Mouse (Mus musculus) stomach, embryonic 16.5 days (tissue): ENCODE data around the gene Nckap5l. TPM values are rescaled to one million over a fixed set of nuclear protein-coding genes. Genes with fewer than 3 reads are reported as not detected.

Experiments used
- ATAC-seq: fragments of 200-750 bp; cut with Nextera tagmentation; 2 replicates; pipeline ENCODE4 v1.8.0; 2017; ENCODE audit warnings: moderate number of reproducible peaks, moderate TSS enrichment; ENCODE audit not compliant: insufficient read depth, low FRiP score
- H3K27ac ChIP-seq: fragments of 300-500 bp; sonication (generic); 2 replicates; pipeline ENCODE4 v1.5.1; 2014; ENCODE audit warnings: low read length
- H3K27me3 ChIP-seq: fragments of 300-500 bp; sonication (generic); 2 replicates; pipeline ENCODE4 v1.6.1; 2014; ENCODE audit warnings: low read length, control low read depth, mixed read lengths; ENCODE audit not compliant: control insufficient read depth, insufficient read depth
- H3K36me3 ChIP-seq: fragments of 300-500 bp; sonication (generic); 2 replicates; pipeline ENCODE4 v1.6.1; 2014; ENCODE audit warnings: low read length; ENCODE audit not compliant: control insufficient read depth, insufficient read depth
- H3K4me1 ChIP-seq: fragments of 300-500 bp; sonication (generic); 2 replicates; pipeline ENCODE4 v1.6.1; 2014; ENCODE audit warnings: low read length, control low read depth, mixed read lengths; ENCODE audit not compliant: control insufficient read depth, insufficient read depth
- H3K4me2 ChIP-seq: fragments of 300-500 bp; sonication (generic); 2 replicates; pipeline ENCODE4 v1.6.1; 2014; ENCODE audit warnings: low read depth, low read length, mixed read lengths
- H3K4me3 ChIP-seq: fragments of 300-500 bp; sonication (generic); replicated peaks from 2 replicates; pipeline ENCODE4 v1.5.1; 2014; ENCODE audit warnings: mild to moderate bottlenecking, low read length
- H3K9ac ChIP-seq: fragments of 300-500 bp; sonication (generic); 2 replicates; pipeline ENCODE4 v1.6.1; 2014; ENCODE audit warnings: low read length
- H3K9me3 ChIP-seq: fragments of 300-500 bp; sonication (generic); replicated peaks from 2 replicates; pipeline ENCODE4 v1.6.1; 2016; ENCODE audit warnings: low read length, control low read depth; ENCODE audit not compliant: control insufficient read depth
- WGBS: fragments of 180-500 bp; shearing (Covaris S2); extraction: QIAGEN DNeasy Blood & Tissue Kit; methylation state at CpG from one replicate; pipeline ENCODE4 v1.1.7; 2014; 5-methylcytosine and 5-hydroxymethylcytosine counted together
- polyA plus RNA-seq: library from polyadenylated mRNA; unstranded; fragments of >200 nt; fragmentation: Nextera tagmentation; extraction: Ambion mirVana; gene quantifications from 2 replicates; pipeline ENCODE4 v1.2.1, GENCODE M21; 2015

Gene Nckap5l
- polyA plus RNA-seq, 1 experiment from 2014 or later: 4.6 TPM

DNA sequence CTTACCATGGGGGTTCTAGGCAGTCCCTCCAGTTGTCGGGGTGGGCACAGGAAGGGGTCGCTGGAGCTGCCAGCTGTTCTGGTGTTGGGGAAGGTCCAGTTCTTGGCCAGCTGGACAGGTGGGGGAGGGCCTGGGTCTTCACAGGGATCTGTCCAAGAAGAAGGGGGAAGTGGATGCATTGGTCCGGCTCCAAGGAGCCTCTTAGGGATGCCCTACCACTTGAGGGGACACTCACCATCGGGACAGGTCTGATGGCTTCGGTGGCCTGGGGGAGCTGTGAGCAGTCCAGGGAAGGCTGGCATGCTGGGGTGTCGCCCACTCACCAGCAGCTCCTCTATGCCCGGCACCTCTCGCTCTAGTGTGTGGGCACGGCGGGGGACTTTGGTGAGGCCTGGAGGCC is 34.4 kb downstream of the Nckap5l start:
- H3K4me3 ChIP-seq: no peak overlapping the region
- 94% methylated on average over 10 of the region's 10 CpGs for WGBS
- H3K4me2 ChIP-seq: no peak overlapping the region
- H3K4me1 ChIP-seq: peaks cover 11% of the 10 kb centered on the region
- no peaks in the 10 kb centered on the region for H3K9me3 ChIP-seq
- H3K27me3 ChIP-seq: no peaks in the 10 kb centered on the region
- H3K27ac ChIP-seq: no peak overlapping the region
- 0 out of 2 replicates have a peak, but pooled peaks cover 4% of the 10 kb centered on the region for H3K36me3 ChIP-seq
- no peak overlapping the region for H3K9ac ChIP-seq
- no peak for ATAC-seq

GRCm38 (mm10) chr15:99422551-99422950 is 35.0 kb downstream of the Nckap5l start:
- Histone ChIP-seq H3K4me2 (no peak overlapping the region), H3K4me1 (peaks cover 11% of the 10 kb centered on the region), H3K9me3 (no peaks in the 10 kb centered on the region), H3K27ac (no peak overlapping the region), H3K36me3 (0 out of 2 replicates have a peak, but pooled peaks cover 1% of the 10 kb centered on the region), H3K27me3 (no peaks in the 10 kb centered on the region), H3K4me3 (no peak overlapping the region), H3K9ac (no peak overlapping the region)
- ATAC-seq: no peak
- 88% methylated on average over 23 of the region's 23 CpGs for WGBS

- no peaks in the 10 kb centered on the region for H3K27me3 ChIP-seq
- H3K9me3 ChIP-seq: no peaks in the 10 kb centered on the region
- no peak overlapping the region for H3K4me2 ChIP-seq
- no peak for ATAC-seq
- no peak overlapping the region for H3K9ac ChIP-seq
- H3K4me3 ChIP-seq: no peak overlapping the region
- no peaks in the 10 kb centered on the region for H3K36me3 ChIP-seq
- peak overlapping the region; percentile 89; the same call in 1 of the 2 replicates for H3K27ac ChIP-seq
- 79% methylated on average over 8 of the region's 8 CpGs for WGBS
- peaks cover 11% of the 10 kb centered on the region for H3K4me1 ChIP-seq
These were observed 35.9 kb downstream of the Nckap5l start for GRCm38 (mm10) chr15:99421676-99422075.

GRCm38 (mm10) chr15:99421152-99421551 is 36.4 kb downstream of the Nckap5l start:
- H3K36me3 ChIP-seq: no peaks in the 10 kb centered on the region
- WGBS: 67% methylated on average over 9 of the region's 9 CpGs
- peaks cover 11% of the 10 kb centered on the region for H3K4me1 ChIP-seq
- H3K4me3 ChIP-seq: no peak overlapping the region
- H3K27me3 ChIP-seq: no peaks in the 10 kb centered on the region
- H3K27ac ChIP-seq: peak overlapping the region; percentile 89
- no peak for ATAC-seq
- peak overlapping the region; percentile 42 for H3K4me2 ChIP-seq
- no peaks in the 10 kb centered on the region for H3K9me3 ChIP-seq
- no peak overlapping the region for H3K9ac ChIP-seq

DNA sequence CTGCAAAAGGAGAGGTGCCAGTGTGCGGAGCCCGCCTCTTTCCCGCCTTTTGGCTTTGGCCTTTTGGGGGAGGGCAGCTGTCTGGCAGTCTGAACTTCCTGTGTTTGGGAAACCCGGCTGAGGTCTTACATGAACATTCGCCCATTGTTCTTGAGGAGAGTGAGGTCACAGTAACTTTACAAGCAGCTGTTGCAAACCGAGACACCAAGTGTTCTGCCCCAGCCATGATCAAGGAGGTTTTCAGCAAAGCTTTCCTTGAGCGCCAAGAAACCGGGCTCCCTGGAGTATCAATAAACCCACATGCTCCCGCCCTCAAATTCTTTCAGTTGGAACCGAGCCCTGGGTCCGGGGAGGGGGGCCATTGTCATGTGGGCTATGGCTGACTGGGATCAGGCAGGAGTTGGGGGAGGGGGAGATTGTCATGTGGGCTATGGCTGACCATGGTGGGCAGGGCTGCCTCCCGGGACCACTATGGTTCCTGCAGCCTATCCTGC is 37.0 kb downstream of the Nckap5l start:
- H3K36me3 ChIP-seq: no peaks in the 10 kb centered on the region
- WGBS: 6% methylated on average over 12 of the region's 12 CpGs
- peak overlapping the region; percentile 42 for H3K4me2 ChIP-seq
- ATAC-seq: peak; percentile 61
- peak overlapping the region; percentile 48; the same call in 1 of the 2 replicates for H3K9ac ChIP-seq
- peak overlapping the region; percentile 17 for H3K4me3 ChIP-seq
- H3K9me3 ChIP-seq: no peaks in the 10 kb centered on the region
- peak overlapping the region; percentile 89 for H3K27ac ChIP-seq
- H3K27me3 ChIP-seq: no peaks in the 10 kb centered on the region
- H3K4me1 ChIP-seq: peaks cover 11% of the 10 kb centered on the region

DNA sequence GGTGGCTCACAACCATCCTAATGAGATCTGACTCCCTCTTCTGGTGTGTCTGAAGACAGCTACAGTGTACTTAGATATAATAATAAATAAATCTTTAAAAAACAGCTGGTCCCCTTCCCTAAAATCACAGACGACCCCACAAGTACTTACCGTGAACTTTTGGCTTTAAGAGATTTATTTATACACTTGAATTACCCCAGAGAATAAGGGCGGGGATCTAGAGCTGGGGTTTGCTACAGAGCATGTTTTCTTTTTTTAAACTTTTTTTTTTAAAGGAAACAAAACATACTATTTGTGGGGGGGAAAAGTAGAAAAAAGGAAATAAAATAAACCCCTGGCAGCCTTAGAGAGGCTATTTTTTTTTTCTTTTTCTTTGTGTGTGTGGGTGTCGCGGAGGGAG is 37.4 kb downstream of the Nckap5l start:
- H3K27me3 ChIP-seq: no peaks in the 10 kb centered on the region
- peaks cover 11% of the 10 kb centered on the region for H3K4me1 ChIP-seq
- no peaks in the 10 kb centered on the region for H3K36me3 ChIP-seq
- ATAC-seq: no peak
- 19% methylated on average over 5 of the region's 5 CpGs for WGBS
- no peaks in the 10 kb centered on the region for H3K9me3 ChIP-seq
- H3K4me2 ChIP-seq: peak overlapping the region; percentile 42
- peak overlapping the region; percentile 17 for H3K4me3 ChIP-seq
- H3K9ac ChIP-seq: peak overlapping the region; percentile 48; the same call in 1 of the 2 replicates
- H3K27ac ChIP-seq: peak overlapping the region; percentile 89

DNA sequence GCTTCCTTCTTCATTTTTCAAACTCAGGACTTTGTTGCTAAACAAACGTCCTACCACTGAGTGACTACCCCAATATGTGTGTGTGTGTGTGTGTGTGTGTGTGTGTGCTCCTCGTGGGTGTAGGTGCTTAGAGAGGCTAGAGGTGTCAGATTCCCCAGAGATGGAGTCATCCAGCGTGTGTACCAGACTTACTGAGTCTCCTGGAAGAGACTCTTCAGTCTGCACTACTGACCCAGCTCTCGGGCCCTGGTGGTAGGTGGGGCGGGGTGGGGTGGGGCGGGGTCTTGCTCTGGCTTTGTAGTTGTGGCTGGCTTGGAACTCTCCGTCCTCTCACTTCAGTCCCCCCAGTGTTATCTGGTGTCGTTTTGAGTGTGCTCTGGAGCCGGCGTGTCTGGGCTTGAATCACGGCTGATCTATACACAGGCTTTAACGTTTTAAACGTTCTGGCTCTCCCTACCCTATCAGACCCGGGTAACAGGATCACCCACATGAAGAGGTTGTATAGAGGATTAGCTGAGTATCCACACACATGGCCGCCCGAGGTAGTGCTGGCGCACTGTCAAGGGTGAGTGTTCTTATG is 39.8 kb downstream of the Nckap5l start:
- Histone ChIP-seq H3K27ac (peak overlapping the region; percentile 13; the same call in 1 of the 2 replicates), H3K36me3 (no peaks in the 10 kb centered on the region), H3K9me3 (no peaks in the 10 kb centered on the region), H3K4me3 (no peak overlapping the region), H3K4me2 (no peak overlapping the region), H3K4me1 (peaks cover 11% of the 10 kb centered on the region), H3K27me3 (no peaks in the 10 kb centered on the region), H3K9ac (no peak overlapping the region; the same call in 1 of the 2 replicates)
- ATAC-seq: no peak
- 24% methylated on average over 17 of the region's 17 CpGs for WGBS

- no peak overlapping the region for H3K4me2 ChIP-seq
- WGBS: 28% methylated on average over 4 of the region's 4 CpGs
- ATAC-seq: no peak
- no peak overlapping the region for H3K27ac ChIP-seq
- H3K4me1 ChIP-seq: peaks cover 11% of the 10 kb centered on the region
- H3K4me3 ChIP-seq: no peak overlapping the region
- no peaks in the 10 kb centered on the region for H3K9me3 ChIP-seq
- no peaks in the 10 kb centered on the region for H3K27me3 ChIP-seq
- 0 out of 2 replicates have a peak overlapping the region, but pooled peaks have one; percentile 5 for H3K9ac ChIP-seq
- no peaks in the 10 kb centered on the region for H3K36me3 ChIP-seq
These were observed 40.6 kb downstream of the Nckap5l start for GRCm38 (mm10) chr15:99416957-99417356.

GRCm38 (mm10) chr15:99416348-99416882 is 41.1 kb downstream of the Nckap5l start:
- ATAC-seq: no peak; the same call in 1 of the 2 replicates
- H3K4me2 ChIP-seq: no peak overlapping the region
- H3K27me3 ChIP-seq: no peaks in the 10 kb centered on the region
- no peaks in the 10 kb centered on the region for H3K9me3 ChIP-seq
- H3K36me3 ChIP-seq: no peaks in the 10 kb centered on the region
- no peak overlapping the region for H3K4me3 ChIP-seq
- H3K9ac ChIP-seq: no peak overlapping the region
- H3K4me1 ChIP-seq: peaks cover 11% of the 10 kb centered on the region
- H3K27ac ChIP-seq: no peak overlapping the region
- 18% methylated on average over 13 of the region's 13 CpGs for WGBS
